Mouse (Mus musculus) spleen, embryonic (tissue): ENCODE data around the gene Gpr176.

Experiments used
- CTCF ChIA-PET: fragments of 350-600 bp; sonication (Branson Sonifier 250); formaldehyde crosslinking; loops from one replicate; lab custom pipeline; 2022; lab: Charles Lee

Gpr176 gene

GRCm38 (mm10) chr2:118248016-118248415, 125.2 kb downstream of the Gpr176 start:
- CTCF ChIA-PET = interaction anchor here (1.2 kb wide), 1 partner anchor 88 kb away, joined by 5 read pairs; no protein-coding TSS in a partner anchor

GRCm38 (mm10) chr2:118245914-118246313, 127.3 kb downstream of the Gpr176 start:
- CTCF ChIA-PET = no interaction called here

- CTCF ChIA-PET = no interaction called here
Observed at GRCm38 (mm10) chr2:118236196-118236595, 137.0 kb downstream of the Gpr176 start.

GRCm38 (mm10) chr2:118235614-118236013, 137.6 kb downstream of the Gpr176 start:
- CTCF ChIA-PET = no interaction called here

GRCm38 (mm10) chr2:118230544-118230943, 142.7 kb downstream of the Gpr176 start:
- CTCF ChIA-PET = no interaction called here

- CTCF ChIA-PET = no interaction called here
Observed at GRCm38 (mm10) chr2:118228486-118229079, 144.6 kb downstream of the Gpr176 start.
